Mouse (Mus musculus) ES-E14 (cell line): ENCODE results near the gene Otulin.

Experiments
- CHD2 ChIP-seq: IDR thresholded peaks from 2 replicates; pipeline ENCODE4 v1.6.1; 2014; ENCODE audit warnings: mild to moderate bottlenecking, low read depth, low read length, inconsistent platforms
- HCFC1 ChIP-seq: IDR thresholded peaks from 2 replicates; pipeline ENCODE4 v1.6.1; 2012; ENCODE audit warnings: low read length, inconsistent platforms, borderline replicate concordance; ENCODE audit not compliant: insufficient read depth
- MAFK ChIP-seq: IDR thresholded peaks from 2 replicates; pipeline ENCODE4 v1.6.1; 2014; ENCODE audit warnings: mild to moderate bottlenecking, low read depth, low read length, inconsistent platforms; ENCODE audit not compliant: insufficient read depth
- ZC3H11A ChIP-seq: IDR thresholded peaks from 2 replicates; pipeline ENCODE4 v1.6.1; 2012; ENCODE audit warnings: low read depth, mild to moderate bottlenecking, inconsistent platforms, low read length, borderline replicate concordance
- ZNF384 ChIP-seq: IDR thresholded peaks from 2 replicates; pipeline ENCODE4 v1.6.1; 2012; ENCODE audit warnings: low read depth, low read length, inconsistent platforms

- no peak for TF ChIP-seq ZC3H11A
- TF ChIP-seq HCFC1: no peak
- TF ChIP-seq MAFK: no peak
- TF ChIP-seq CHD2: no peak
- TF ChIP-seq ZNF384: no peak
Measured at GRCm38 (mm10) chr15:27551117-27552114, 79.1 kb downstream of the Otulin start.
